Mouse (Mus musculus) forebrain, postnatal 0 days (tissue): Measurements from ENCODE around the gene Gabra2. TPM values are rescaled to one million over a fixed set of nuclear protein-coding genes. Genes with fewer than 3 reads are reported as not detected.

ENCODE experiments used
- ATAC-seq: fragments of 200-750 bp; cut with Nextera tagmentation; 2 replicates; pipeline ENCODE4 v1.8.0; 2017; ENCODE audit warnings: mild to moderate bottlenecking, moderate library complexity
- DNase-seq: peaks from one replicate; pipeline ENCODE4 v3.0.0-alpha.2; 2015
- H3K27ac ChIP-seq: fragments of 300-500 bp; sonication (generic); 2 replicates; pipeline ENCODE4 v1.5.1; 2014; ENCODE audit warnings: low read depth, mild to moderate bottlenecking, antibody characterized with exemption, low read length, moderate library complexity, mixed read lengths
- H3K27me3 ChIP-seq: fragments of 300-500 bp; sonication (generic); 2 replicates; pipeline ENCODE4 v1.6.1; 2014; ENCODE audit warnings: mild to moderate bottlenecking, low read length, mixed read lengths; ENCODE audit not compliant: insufficient read depth
- H3K36me3 ChIP-seq: fragments of 300-500 bp; sonication (generic); 2 replicates; pipeline ENCODE4 v1.6.1; 2014; ENCODE audit warnings: mild to moderate bottlenecking, moderate library complexity; ENCODE audit not compliant: insufficient read depth
- H3K4me1 ChIP-seq: fragments of 300-500 bp; sonication (generic); 2 replicates; pipeline ENCODE4 v1.6.1; 2014; ENCODE audit warnings: antibody characterized with exemption; ENCODE audit not compliant: insufficient read depth
- H3K4me2 ChIP-seq: fragments of 300-500 bp; sonication (generic); 2 replicates; pipeline ENCODE4 v1.6.1; 2014; ENCODE audit warnings: low read depth, mild to moderate bottlenecking, moderate library complexity
- H3K4me3 ChIP-seq: fragments of 300-500 bp; sonication (generic); 2 replicates; pipeline ENCODE4 v1.5.1; 2014; ENCODE audit warnings: low read depth, low read length, mixed read lengths
- H3K9ac ChIP-seq: fragments of 300-500 bp; sonication (generic); 2 replicates; pipeline ENCODE4 v1.6.1; 2014; ENCODE audit warnings: mild to moderate bottlenecking
- H3K9me3 ChIP-seq: fragments of 300-500 bp; sonication (generic); 2 replicates; pipeline ENCODE4 v1.6.1; 2016; ENCODE audit warnings: low read length
- CTCF ChIP-seq: sonication (generic); IDR thresholded peaks from 2 replicates; pipeline ENCODE4 v1.5.1; 2016; ENCODE audit warnings: antibody characterized with exemption, control low read depth, low read depth
- WGBS: fragments of 180-500 bp; shearing (Covaris S2); extraction: QIAGEN DNeasy Blood & Tissue Kit; methylation state at CpG from one replicate; pipeline ENCODE4 v1.1.7; 2014; 5-methylcytosine and 5-hydroxymethylcytosine counted together
- polyA plus RNA-seq: library from polyadenylated mRNA; unstranded; fragments of >200 nt; fragmentation: Nextera tagmentation; extraction: Ambion mirVana; gene quantifications from 2 replicates; pipeline ENCODE4 v1.2.1, GENCODE M21; 2015
- total RNA-seq: library from RNA; depleted of rRNA; stranded (reverse); fragments of >200 nt; gene quantifications from 2 replicates; pipeline ENCODE4 v1.2.3, GENCODE M21; 2014

Gabra2 gene
- total and polyA plus RNA-seq, 2 experiments from 2014 or later: 46.0 to 97.5 TPM

- Histone ChIP-seq H3K27me3 (no peaks in the 10 kb centered on the region), H3K9me3 (no peaks in the 10 kb centered on the region), H3K27ac (no peak overlapping the region), H3K4me1 (peaks cover 4% of the 10 kb centered on the region; the same call in 1 of the 2 replicates), H3K4me3 (peak overlapping the region; percentile 96), H3K4me2 (peak overlapping the region; percentile 78), H3K9ac (0 out of 2 replicates have a peak overlapping the region, but pooled peaks have one; percentile 1), H3K36me3 (no peaks in the 10 kb centered on the region)
- 45% methylated on average over 2 of the region's 2 CpGs for WGBS
- no peak for ATAC-seq
- TF ChIP-seq CTCF: peak; percentile 68
- peak; percentile 60 for DNase-seq
These were observed 1.8 kb downstream of the Gabra2 start for GRCm38 (mm10) chr5:71093807-71094206.

GRCm38 (mm10) chr5:71092475-71092874 lies 3.2 kb downstream of the Gabra2 start:
- TF ChIP-seq CTCF: peak; percentile 70
- DNase-seq (peak; percentile 81), ATAC-seq (no peak)
- Histone ChIP-seq H3K9me3 (no peaks in the 10 kb centered on the region), H3K27me3 (no peaks in the 10 kb centered on the region), H3K9ac (no peak overlapping the region), H3K4me3 (peak overlapping the region; percentile 20; the same call in 1 of the 2 replicates), H3K27ac (no peak overlapping the region), H3K4me1 (peaks cover 4% of the 10 kb centered on the region; the same call in 1 of the 2 replicates), H3K4me2 (peak overlapping the region; percentile 32), H3K36me3 (no peaks in the 10 kb centered on the region)

GRCm38 (mm10) chr5:71091926-71092325 lies 3.7 kb downstream of the Gabra2 start:
- ATAC-seq: no peak
- H3K4me2 ChIP-seq: no peak overlapping the region
- 61% methylated on average over 2 of the region's 2 CpGs for WGBS

GRCm38 (mm10) chr5:71078861-71079260 lies 16.8 kb downstream of the Gabra2 start:
- no peaks in the 10 kb centered on the region for H3K36me3 ChIP-seq
- no peak overlapping the region for H3K4me2 ChIP-seq
- ATAC-seq: no peak
- no peak overlapping the region for H3K9ac ChIP-seq
- no peaks in the 10 kb centered on the region for H3K27me3 ChIP-seq
- DNase-seq: no peak
- H3K4me1 ChIP-seq: no peaks in the 10 kb centered on the region
- no peak for TF ChIP-seq CTCF
- H3K4me3 ChIP-seq: no peak overlapping the region
- H3K27ac ChIP-seq: no peak overlapping the region
- 93% methylated on average over 5 of the region's 5 CpGs for WGBS
- H3K9me3 ChIP-seq: no peaks in the 10 kb centered on the region

More at GRCm38 (mm10) chr5:71091926-71092325, 3.7 kb downstream of the Gabra2 start:
- DNase-seq: peak; percentile 11
- H3K4me3 ChIP-seq: no peak overlapping the region
- no peak for TF ChIP-seq CTCF
- H3K9me3 ChIP-seq: no peaks in the 10 kb centered on the region
- no peaks in the 10 kb centered on the region for H3K27me3 ChIP-seq
- peaks cover 4% of the 10 kb centered on the region; the same call in 1 of the 2 replicates for H3K4me1 ChIP-seq
- H3K9ac ChIP-seq: no peak overlapping the region
- no peaks in the 10 kb centered on the region for H3K36me3 ChIP-seq
- no peak overlapping the region for H3K27ac ChIP-seq

- ATAC-seq (0 out of 2 replicates have a peak, but pooled peaks have one; percentile 8), DNase-seq (no peak)
- 68% methylated on average over 3 of the region's 3 CpGs for WGBS
- H3K27ac ChIP-seq: no peak overlapping the region
- no peaks in the 10 kb centered on the region for H3K27me3 ChIP-seq
- peaks cover 3% of the 10 kb centered on the region; the same call in 1 of the 2 replicates for H3K36me3 ChIP-seq
- no peak overlapping the region for H3K9ac ChIP-seq
- H3K4me2 ChIP-seq: no peak overlapping the region
- H3K9me3 ChIP-seq: no peaks in the 10 kb centered on the region
- H3K4me3 ChIP-seq: no peak overlapping the region
- no peak for TF ChIP-seq CTCF
- no peaks in the 10 kb centered on the region for H3K4me1 ChIP-seq
These were observed 34.0 kb downstream of the Gabra2 start for GRCm38 (mm10) chr5:71061696-71062095.

DNA sequence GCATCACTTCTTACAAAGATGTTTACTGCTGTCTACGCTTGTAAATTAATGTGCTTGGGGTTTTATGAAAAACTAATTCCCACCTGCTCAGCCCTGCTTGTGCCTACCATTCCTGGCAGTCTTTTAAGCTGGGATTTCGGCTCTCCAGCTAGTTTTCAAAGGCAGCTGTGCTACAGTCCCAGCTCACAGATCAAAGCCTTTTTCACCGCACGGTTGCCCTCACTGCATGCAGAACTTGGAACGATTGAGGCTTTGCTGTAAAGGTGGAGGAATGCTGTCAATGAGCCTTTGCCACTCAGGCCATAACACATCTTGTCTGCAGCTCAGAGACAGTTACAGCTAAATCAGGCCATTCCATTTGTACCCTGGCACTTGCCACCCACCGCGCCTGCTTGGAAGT lies 37.6 kb downstream of the Gabra2 start:
- Histone ChIP-seq H3K36me3 (0 out of 2 replicates have a peak, but pooled peaks cover 2% of the 10 kb centered on the region), H3K4me1 (no peaks in the 10 kb centered on the region), H3K9me3 (no peaks in the 10 kb centered on the region), H3K27me3 (no peaks in the 10 kb centered on the region), H3K4me3 (no peak overlapping the region), H3K9ac (no peak overlapping the region), H3K27ac (no peak overlapping the region), H3K4me2 (no peak overlapping the region)
- WGBS: 32% methylated on average over 7 of the region's 7 CpGs
- TF ChIP-seq CTCF: no peak
- ATAC-seq: peak; percentile 12; the same call in 1 of the 2 replicates
- DNase-seq: no peak

GRCm38 (mm10) chr5:71037352-71037751 lies 58.3 kb downstream of the Gabra2 start:
- Histone ChIP-seq H3K27me3 (no peaks in the 10 kb centered on the region), H3K27ac (no peak overlapping the region), H3K36me3 (no peaks in the 10 kb centered on the region; the same call in 1 of the 2 replicates), H3K9me3 (no peaks in the 10 kb centered on the region), H3K9ac (no peak overlapping the region), H3K4me1 (no peaks in the 10 kb centered on the region), H3K4me3 (no peak overlapping the region), H3K4me2 (no peak overlapping the region)
- 77% methylated on average over 3 of the region's 3 CpGs for WGBS
- no peak for TF ChIP-seq CTCF
- DNase-seq: no peak
- no peak for ATAC-seq
